Mouse (Mus musculus): ENCODE data around the gene Shmt2. TPM values are rescaled to one million over a fixed set of nuclear protein-coding genes. Genes with fewer than 3 reads are reported as not detected.

Gene Shmt2
- polyA plus RNA-seq, 1 experiment = 99.9 TPM

- TF ChIP-seq POLR2A (IDR thresholded peaks at IDR 0.05; ENCODE audit: low read depth, low read length) (no peak), CTCF (IDR thresholded peaks at IDR 0.05; ENCODE audit: extremely low read depth, insufficient read depth, insufficient read length, insufficient replicate concordance) (no peak)
- Histone ChIP-seq H3K36me3 (ENCODE audit: control insufficient read depth, insufficient read depth, low read length) (peaks cover 18% of the 10 kb centered on the region), H3K27me3 (ENCODE audit: control insufficient read depth, insufficient read depth, low read length) (peaks cover 4% of the 10 kb centered on the region; the same call in 1 of the 2 replicates), H3K4me3 (ENCODE audit: extremely low read depth, insufficient read depth, insufficient read length) (no peak overlapping the region), H3K27ac (ENCODE audit: insufficient read depth, low read length) (no peak overlapping the region), H3K4me1 (ENCODE audit: control insufficient read depth, insufficient read depth, insufficient read length) (peaks cover 7% of the 10 kb centered on the region)
- WGBS = 95% methylated on average over 25 of the region's 26 CpGs
- no peak for DNase-seq (ENCODE audit: low read depth in 1 of 2, low spot score in 2 of 2)
These were observed 3.1 kb downstream of the Shmt2 start for GRCm38 (mm10) chr10:127519041-127519701.

- no peak for DNase-seq (ENCODE audit: low read depth in 1 of 2, low spot score in 2 of 2)
- 97% methylated on average over 22 of the region's 22 CpGs for WGBS
- no peak for TF ChIP-seq CTCF (IDR thresholded peaks at IDR 0.05; ENCODE audit: extremely low read depth, insufficient read depth, insufficient read length, insufficient replicate concordance)
- no peak for TF ChIP-seq POLR2A (IDR thresholded peaks at IDR 0.05; ENCODE audit: low read depth, low read length)
- Histone ChIP-seq H3K27me3 (ENCODE audit: control insufficient read depth, insufficient read depth, low read length) (peaks cover 12% of the 10 kb centered on the region), H3K4me3 (ENCODE audit: extremely low read depth, insufficient read depth, insufficient read length) (no peak overlapping the region), H3K36me3 (ENCODE audit: control insufficient read depth, insufficient read depth, low read length) (peaks cover 18% of the 10 kb centered on the region), H3K4me1 (ENCODE audit: control insufficient read depth, insufficient read depth, insufficient read length) (peaks cover 15% of the 10 kb centered on the region), H3K27ac (ENCODE audit: insufficient read depth, low read length) (no peak overlapping the region)
These were observed 4.3 kb downstream of the Shmt2 start for GRCm38 (mm10) chr10:127517941-127518340.

DNA sequence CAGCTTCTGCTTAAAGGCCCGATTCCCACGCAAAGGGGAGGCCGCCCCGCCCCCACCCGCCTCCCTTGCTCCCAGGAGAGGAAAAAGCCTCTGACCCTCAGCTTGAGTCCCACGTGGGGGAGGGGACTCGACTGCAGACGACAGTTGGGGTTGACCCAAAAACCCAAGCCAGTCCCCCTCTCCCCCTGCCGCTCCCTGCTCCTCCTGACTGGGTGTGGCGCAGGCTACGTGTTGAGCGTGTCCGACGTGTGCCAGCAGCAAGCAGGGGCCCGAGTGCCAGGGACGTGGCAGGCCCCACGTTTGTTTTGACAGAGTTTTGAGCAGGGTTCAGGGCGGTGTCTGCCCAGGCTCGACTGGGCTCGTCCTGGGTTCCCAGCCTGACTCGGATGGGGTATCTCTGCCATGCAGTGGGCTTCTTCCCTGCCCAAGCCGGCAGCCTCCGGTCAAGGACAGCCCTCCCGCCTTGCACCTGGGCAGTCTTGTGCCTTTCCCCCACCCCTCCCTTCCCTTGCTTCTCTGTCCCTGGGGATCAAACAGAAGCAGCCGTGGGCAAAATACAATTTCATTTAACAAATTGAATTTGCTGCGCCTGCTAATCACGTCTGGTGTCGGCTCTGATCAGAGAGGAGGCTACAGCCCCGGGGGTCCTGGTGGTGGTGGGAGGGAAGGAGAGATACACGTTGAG is 5.5 kb downstream of the Shmt2 start:
- Histone ChIP-seq H3K4me1 (ENCODE audit: control insufficient read depth, insufficient read depth, insufficient read length) (peaks cover 20% of the 10 kb centered on the region), H3K4me3 (ENCODE audit: extremely low read depth, insufficient read depth, insufficient read length) (no peak overlapping the region), H3K36me3 (ENCODE audit: control insufficient read depth, insufficient read depth, low read length) (peaks cover 18% of the 10 kb centered on the region), H3K27ac (ENCODE audit: insufficient read depth, low read length) (no peak overlapping the region), H3K27me3 (ENCODE audit: control insufficient read depth, insufficient read depth, low read length) (peaks cover 12% of the 10 kb centered on the region)
- no peak for DNase-seq (ENCODE audit: low read depth in 1 of 2, low spot score in 2 of 2)
- 67% methylated on average over 30 of the region's 30 CpGs for WGBS
- no peak for TF ChIP-seq CTCF (IDR thresholded peaks at IDR 0.05; ENCODE audit: extremely low read depth, insufficient read depth, insufficient read length, insufficient replicate concordance)
- TF ChIP-seq POLR2A (IDR thresholded peaks at IDR 0.05; ENCODE audit: low read depth, low read length) = no peak

GRCm38 (mm10) chr10:127515983-127516459 is 6.2 kb downstream of the Shmt2 start:
- Histone ChIP-seq H3K4me3 (ENCODE audit: extremely low read depth, insufficient read depth, insufficient read length) (no peak overlapping the region), H3K4me1 (ENCODE audit: control insufficient read depth, insufficient read depth, insufficient read length) (peaks cover 16% of the 10 kb centered on the region), H3K36me3 (ENCODE audit: control insufficient read depth, insufficient read depth, low read length) (peaks cover 18% of the 10 kb centered on the region), H3K27me3 (ENCODE audit: control insufficient read depth, insufficient read depth, low read length) (peaks cover 12% of the 10 kb centered on the region), H3K27ac (ENCODE audit: insufficient read depth, low read length) (no peak overlapping the region)
- no peak for TF ChIP-seq POLR2A (IDR thresholded peaks at IDR 0.05; ENCODE audit: low read depth, low read length)
- DNase-seq (ENCODE audit: low read depth in 1 of 2, low spot score in 2 of 2) = no peak
- WGBS = 66% methylated on average over 8 of the region's 8 CpGs

GRCm38 (mm10) chr10:127515271-127515982 is 6.8 kb downstream of the Shmt2 start:
- no peak overlapping the region for H3K27ac ChIP-seq (ENCODE audit: insufficient read depth, low read length)
- DNase-seq (ENCODE audit: low read depth in 1 of 2, low spot score in 2 of 2) = no peak
- peaks cover 13% of the 10 kb centered on the region; the same call in 1 of the 2 replicates for H3K4me1 ChIP-seq (ENCODE audit: control insufficient read depth, insufficient read depth, insufficient read length)
- 48% methylated on average over 9 of the region's 9 CpGs for WGBS
- H3K27me3 ChIP-seq (ENCODE audit: control insufficient read depth, insufficient read depth, low read length) = peaks cover 12% of the 10 kb centered on the region
- H3K4me3 ChIP-seq (ENCODE audit: extremely low read depth, insufficient read depth, insufficient read length) = no peak overlapping the region
- H3K36me3 ChIP-seq (ENCODE audit: control insufficient read depth, insufficient read depth, low read length) = peaks cover 18% of the 10 kb centered on the region
- TF ChIP-seq CTCF (IDR thresholded peaks at IDR 0.05; ENCODE audit: extremely low read depth, insufficient read depth, insufficient read length, insufficient replicate concordance) = no peak
- no peak for TF ChIP-seq POLR2A (IDR thresholded peaks at IDR 0.05; ENCODE audit: low read depth, low read length)

GRCm38 (mm10) chr10:127514764-127515163 is 7.5 kb downstream of the Shmt2 start, which contains the start of gene Ndufa4l2:
Gene Ndufa4l2, plus strand, starts transcription at chr10:127514967.
- peaks cover 18% of the 10 kb centered on the region for H3K36me3 ChIP-seq (ENCODE audit: control insufficient read depth, insufficient read depth, low read length)
- peaks cover 13% of the 10 kb centered on the region; the same call in 1 of the 2 replicates for H3K4me1 ChIP-seq (ENCODE audit: control insufficient read depth, insufficient read depth, insufficient read length)
- H3K27ac ChIP-seq (ENCODE audit: insufficient read depth, low read length) = no peak within 1 kb of the TSS
- peaks cover 12% of the 10 kb centered on the region for H3K27me3 ChIP-seq (ENCODE audit: control insufficient read depth, insufficient read depth, low read length)
- DNase-seq (ENCODE audit: low read depth in 1 of 2, low spot score in 2 of 2) = no peak
- WGBS = 33% methylated on average over 6 of the region's 6 CpGs
- TF ChIP-seq CTCF (IDR thresholded peaks at IDR 0.05; ENCODE audit: extremely low read depth, insufficient read depth, insufficient read length, insufficient replicate concordance) (no peak), POLR2A (IDR thresholded peaks at IDR 0.05; ENCODE audit: low read depth, low read length) (no peak)
- no peak within 1 kb of the TSS for H3K4me3 ChIP-seq (ENCODE audit: extremely low read depth, insufficient read depth, insufficient read length)

All from spleen, adult 2 months (tissue).